Mouse (Mus musculus) limb, embryonic 15.5 days (tissue): ENCODE measurements around the gene Gm5148. TPM values are rescaled to one million over a fixed set of nuclear protein-coding genes. Genes with fewer than 3 reads are reported as not detected.
A peak's percentile ranks its signal among the peaks of the same experiment; 100 is the strongest.

Experiments
- ATAC-seq: fragments of 200-750 bp; cut with Nextera tagmentation; 2 replicates; pipeline ENCODE4 v1.8.0; 2017; ENCODE audit warnings: low read depth, moderate TSS enrichment; ENCODE audit not compliant: insufficient number of reproducible peaks, low FRiP score, low TSS enrichment
- H3K27ac ChIP-seq: fragments of 300-500 bp; sonication (generic); 2 replicates; pipeline ENCODE4 v1.5.1; 2015; ENCODE audit warnings: moderate library complexity, mild to moderate bottlenecking, inconsistent platforms
- H3K27me3 ChIP-seq: fragments of 300-500 bp; sonication (generic); 2 replicates; pipeline ENCODE4 v1.6.1; 2015; ENCODE audit warnings: inconsistent platforms
- H3K36me3 ChIP-seq: fragments of 300-500 bp; sonication (generic); 2 replicates; pipeline ENCODE4 v1.6.1; 2015; ENCODE audit warnings: inconsistent platforms
- H3K4me1 ChIP-seq: fragments of 300-500 bp; sonication (generic); 2 replicates; pipeline ENCODE4 v1.6.1; 2015; ENCODE audit warnings: inconsistent platforms
- H3K4me2 ChIP-seq: fragments of 300-500 bp; sonication (generic); 2 replicates; pipeline ENCODE4 v1.6.1; 2015; ENCODE audit warnings: mild to moderate bottlenecking, inconsistent platforms
- H3K4me3 ChIP-seq: fragments of 300-500 bp; sonication (generic); 2 replicates; pipeline ENCODE4 v1.5.1; 2015; ENCODE audit warnings: mild to moderate bottlenecking, inconsistent platforms
- H3K9ac ChIP-seq: fragments of 300-500 bp; sonication (generic); 2 replicates; pipeline ENCODE4 v1.6.1; 2015; ENCODE audit warnings: inconsistent platforms
- H3K9me3 ChIP-seq: fragments of 300-500 bp; sonication (generic); 2 replicates; pipeline ENCODE4 v1.6.1; 2016; ENCODE audit warnings: inconsistent platforms
- WGBS: fragments of 180-500 bp; shearing (Covaris S2); methylation state at CpG from one replicate; pipeline ENCODE4 v1.1.7; 2015; 5-methylcytosine and 5-hydroxymethylcytosine counted together
- polyA plus RNA-seq: library from polyadenylated mRNA; unstranded; fragments of >200 nt; fragmentation: Nextera tagmentation; extraction: Ambion mirVana; gene quantifications from 2 replicates; pipeline ENCODE4 v1.2.1, GENCODE M21; 2015

Gm5148 gene
- polyA plus RNA-seq, 1 experiment from 2014 or later = 5.4 TPM

- Histone ChIP-seq H3K27ac (no peak overlapping the region), H3K4me1 (peaks cover 12% of the 10 kb centered on the region), H3K9me3 (no peaks in the 10 kb centered on the region), H3K27me3 (no peaks in the 10 kb centered on the region), H3K4me3 (no peak overlapping the region), H3K4me2 (no peak overlapping the region), H3K9ac (no peak overlapping the region), H3K36me3 (no peaks in the 10 kb centered on the region)
- 13% methylated on average over 12 of the region's 12 CpGs for WGBS
- ATAC-seq = peak; percentile 48; the same call in 1 of the 2 replicates
Measured at GRCm38 (mm10) chr3:37758124-37758523, 33.8 kb upstream of the Gm5148 start.

- 45% methylated on average over 4 of the region's 4 CpGs for WGBS
- peaks cover 12% of the 10 kb centered on the region for H3K4me1 ChIP-seq
- H3K27ac ChIP-seq = no peak overlapping the region
- H3K4me3 ChIP-seq = no peak overlapping the region
- H3K36me3 ChIP-seq = no peaks in the 10 kb centered on the region
- no peaks in the 10 kb centered on the region for H3K9me3 ChIP-seq
- no peaks in the 10 kb centered on the region for H3K27me3 ChIP-seq
- no peak for ATAC-seq
- no peak overlapping the region for H3K4me2 ChIP-seq
- no peak overlapping the region for H3K9ac ChIP-seq
Measured at GRCm38 (mm10) chr3:37757613-37758012, 33.3 kb upstream of the Gm5148 start.

- Histone ChIP-seq H3K27ac (no peak overlapping the region), H3K4me3 (no peak overlapping the region), H3K36me3 (no peaks in the 10 kb centered on the region), H3K27me3 (no peaks in the 10 kb centered on the region), H3K9ac (no peak overlapping the region), H3K9me3 (no peaks in the 10 kb centered on the region), H3K4me2 (no peak overlapping the region), H3K4me1 (peaks cover 12% of the 10 kb centered on the region)
- ATAC-seq = no peak
- WGBS = 60% methylated on average over 2 of the region's 2 CpGs
Measured at GRCm38 (mm10) chr3:37756005-37756404, 31.7 kb upstream of the Gm5148 start.

- H3K27ac ChIP-seq = no peak overlapping the region
- no peaks in the 10 kb centered on the region for H3K27me3 ChIP-seq
- ATAC-seq = no peak
- no peak overlapping the region for H3K4me3 ChIP-seq
- peaks cover 9% of the 10 kb centered on the region for H3K4me1 ChIP-seq
- 0 out of 2 replicates have a peak, but pooled peaks cover 4% of the 10 kb centered on the region for H3K9me3 ChIP-seq
- WGBS = 90% methylated on average over 3 of the region's 3 CpGs
- no peak overlapping the region for H3K4me2 ChIP-seq
- no peaks in the 10 kb centered on the region for H3K36me3 ChIP-seq
- H3K9ac ChIP-seq = no peak overlapping the region
Measured at GRCm38 (mm10) chr3:37754639-37755038, 30.3 kb upstream of the Gm5148 start.

GRCm38 (mm10) chr3:37753148-37753547 lies 28.9 kb upstream of the Gm5148 start:
- no peak for ATAC-seq
- H3K36me3 ChIP-seq = no peaks in the 10 kb centered on the region
- no peaks in the 10 kb centered on the region for H3K27me3 ChIP-seq
- no peak overlapping the region for H3K9ac ChIP-seq
- H3K9me3 ChIP-seq = 0 out of 2 replicates have a peak, but pooled peaks cover 4% of the 10 kb centered on the region
- no peak overlapping the region for H3K27ac ChIP-seq
- H3K4me2 ChIP-seq = no peak overlapping the region
- WGBS = 69% methylated on average over 3 of the region's 3 CpGs
- H3K4me1 ChIP-seq = peaks cover 3% of the 10 kb centered on the region
- H3K4me3 ChIP-seq = no peak overlapping the region

GRCm38 (mm10) chr3:37748002-37748733 lies 23.9 kb upstream of the Gm5148 start:
- H3K4me1 ChIP-seq = peaks cover 5% of the 10 kb centered on the region; the same call in 1 of the 2 replicates
- no peaks in the 10 kb centered on the region for H3K27me3 ChIP-seq
- 0 out of 2 replicates have a peak, but pooled peaks cover 4% of the 10 kb centered on the region for H3K9me3 ChIP-seq
- WGBS = 67% methylated on average over 16 of the region's 16 CpGs
- no peaks in the 10 kb centered on the region for H3K36me3 ChIP-seq
- H3K4me3 ChIP-seq = no peak overlapping the region
- peak overlapping the region; percentile 50 for H3K27ac ChIP-seq
- no peak overlapping the region for H3K4me2 ChIP-seq
- no peak for ATAC-seq
- no peak overlapping the region for H3K9ac ChIP-seq

GRCm38 (mm10) chr3:37747258-37748001 lies 23.1 kb upstream of the Gm5148 start:
- no peak for ATAC-seq
- H3K4me2 ChIP-seq = no peak overlapping the region
- 70% methylated on average over 9 of the region's 9 CpGs for WGBS

GRCm38 (mm10) chr3:37744050-37744449 lies 19.8 kb upstream of the Gm5148 start:
- Histone ChIP-seq H3K27me3 (no peaks in the 10 kb centered on the region), H3K27ac (no peak overlapping the region), H3K9me3 (no peaks in the 10 kb centered on the region), H3K4me1 (peaks cover 9% of the 10 kb centered on the region; the same call in 1 of the 2 replicates), H3K4me3 (no peak overlapping the region), H3K9ac (no peak overlapping the region), H3K4me2 (no peak overlapping the region), H3K36me3 (no peaks in the 10 kb centered on the region)
- WGBS = 52% methylated on average over 2 of the region's 2 CpGs
- no peak for ATAC-seq

More at GRCm38 (mm10) chr3:37747258-37748001, 23.1 kb upstream of the Gm5148 start:
- Histone ChIP-seq H3K27ac (peak overlapping the region; percentile 50), H3K36me3 (no peaks in the 10 kb centered on the region), H3K4me3 (no peak overlapping the region), H3K4me1 (peaks cover 5% of the 10 kb centered on the region; the same call in 1 of the 2 replicates), H3K27me3 (no peaks in the 10 kb centered on the region), H3K9me3 (0 out of 2 replicates have a peak, but pooled peaks cover 4% of the 10 kb centered on the region), H3K9ac (no peak overlapping the region)

- ATAC-seq = no peak
- no peak overlapping the region for H3K9ac ChIP-seq
- H3K9me3 ChIP-seq = no peaks in the 10 kb centered on the region
- H3K36me3 ChIP-seq = no peaks in the 10 kb centered on the region
- H3K4me2 ChIP-seq = no peak overlapping the region
- no peaks in the 10 kb centered on the region for H3K27me3 ChIP-seq
- H3K4me3 ChIP-seq = no peak overlapping the region
- H3K27ac ChIP-seq = no peak overlapping the region
- peaks cover 20% of the 10 kb centered on the region for H3K4me1 ChIP-seq
- WGBS = 62% methylated on average over 7 of the region's 7 CpGs
Measured at GRCm38 (mm10) chr3:37739996-37740395, 15.7 kb upstream of the Gm5148 start.

GRCm38 (mm10) chr3:37738171-37738950 lies 14.1 kb upstream of the Gm5148 start:
- 46% methylated on average over 17 of the region's 17 CpGs for WGBS
- Histone ChIP-seq H3K9me3 (no peaks in the 10 kb centered on the region), H3K4me3 (no peak overlapping the region), H3K4me2 (no peak overlapping the region), H3K27ac (peak overlapping the region; percentile 70), H3K4me1 (peaks cover 27% of the 10 kb centered on the region), H3K36me3 (no peaks in the 10 kb centered on the region), H3K27me3 (no peaks in the 10 kb centered on the region), H3K9ac (no peak overlapping the region)
- no peak for ATAC-seq

GRCm38 (mm10) chr3:37737407-37737806 lies 13.1 kb upstream of the Gm5148 start:
- 44% methylated on average over 6 of the region's 6 CpGs for whole genome bisulfite sequencing
- H3K9ac ChIP-seq = no peak overlapping the region
- peak; percentile 50; the same call in 1 of the 2 replicates for ATAC-seq
- no peaks in the 10 kb centered on the region for H3K27me3 ChIP-seq
- no peaks in the 10 kb centered on the region for H3K9me3 ChIP-seq
- no peaks in the 10 kb centered on the region for H3K36me3 ChIP-seq
- no peak overlapping the region for H3K4me3 ChIP-seq
- no peak overlapping the region for H3K4me2 ChIP-seq
- H3K4me1 ChIP-seq = peaks cover 31% of the 10 kb centered on the region
- H3K27ac ChIP-seq = 0 out of 2 replicates have a peak overlapping the region, but pooled peaks have one; percentile 70
